Mouse (Mus musculus): ENCODE data around the gene Grk5. TPM values are rescaled to one million over a fixed set of nuclear protein-coding genes. Genes with fewer than 3 reads are reported as not detected.

The Grk5 gene
- polyA plus RNA-seq, 1 experiment from 2014 or later = 1.9 TPM

- ATAC-seq = no peak
These were observed 92.3 kb downstream of the Grk5 start for GRCm38 (mm10) chr19:60981894-60982293.

DNA sequence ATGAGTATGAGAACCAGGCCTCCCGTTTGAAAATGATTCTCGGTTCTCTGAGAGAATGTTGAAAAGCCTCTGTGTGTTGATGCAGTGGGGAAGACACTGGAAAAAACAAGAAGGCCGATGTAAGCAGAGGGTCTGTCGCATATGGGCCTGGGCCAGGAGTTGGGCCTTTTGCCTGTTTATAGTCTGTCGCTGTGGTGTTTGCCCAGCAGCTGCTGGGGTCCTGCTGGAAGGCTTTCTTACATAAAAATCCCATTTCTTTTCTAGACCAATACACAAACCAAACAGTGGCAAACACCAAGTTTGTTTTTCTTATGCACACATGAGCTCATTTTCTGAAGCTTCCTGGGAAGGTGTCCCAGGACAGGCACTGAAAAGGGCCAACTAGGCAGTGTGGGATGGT is 100.2 kb downstream of the Grk5 start:
- H3K4me2 ChIP-seq (ENCODE audit: low read length) = no peak overlapping the region
- H3K27ac ChIP-seq (ENCODE audit: low read depth, low read length) = no peak overlapping the region
- H3K4me1 ChIP-seq (ENCODE audit: control insufficient read depth, insufficient read depth, low read depth, low read length) = no peaks in the 10 kb centered on the region
- H3K9me3 ChIP-seq (ENCODE audit: control insufficient read depth, low read length) = no peaks in the 10 kb centered on the region
- WGBS = 76% methylated on average over 5 of the region's 5 CpGs
- ATAC-seq = no peak
- no peaks in the 10 kb centered on the region for H3K36me3 ChIP-seq (ENCODE audit: control insufficient read depth, insufficient read depth, low read length)
- H3K4me3 ChIP-seq (ENCODE audit: low read length) = no peak overlapping the region
- H3K27me3 ChIP-seq (replicated peaks; ENCODE audit: control insufficient read depth, insufficient read depth, low read length) = no peaks in the 10 kb centered on the region
- H3K9ac ChIP-seq (ENCODE audit: low read depth, low read length) = no peak overlapping the region

More at GRCm38 (mm10) chr19:60981894-60982293, 92.3 kb downstream of the Grk5 start:
- 92% methylated on average over 2 of the region's 2 CpGs for WGBS
- no peak overlapping the region for H3K4me3 ChIP-seq (ENCODE audit: low read length)
- no peaks in the 10 kb centered on the region for H3K27me3 ChIP-seq (replicated peaks; ENCODE audit: control insufficient read depth, insufficient read depth, low read length)
- H3K27ac ChIP-seq (ENCODE audit: low read depth, low read length) = no peak overlapping the region
- no peak overlapping the region for H3K9ac ChIP-seq (ENCODE audit: low read depth, low read length)
- H3K36me3 ChIP-seq (ENCODE audit: control insufficient read depth, insufficient read depth, low read length) = no peaks in the 10 kb centered on the region
- H3K4me1 ChIP-seq (ENCODE audit: control insufficient read depth, insufficient read depth, low read depth, low read length) = no peaks in the 10 kb centered on the region
- no peak overlapping the region for H3K4me2 ChIP-seq (ENCODE audit: low read length)
- no peaks in the 10 kb centered on the region for H3K9me3 ChIP-seq (ENCODE audit: control insufficient read depth, low read length)

DNA sequence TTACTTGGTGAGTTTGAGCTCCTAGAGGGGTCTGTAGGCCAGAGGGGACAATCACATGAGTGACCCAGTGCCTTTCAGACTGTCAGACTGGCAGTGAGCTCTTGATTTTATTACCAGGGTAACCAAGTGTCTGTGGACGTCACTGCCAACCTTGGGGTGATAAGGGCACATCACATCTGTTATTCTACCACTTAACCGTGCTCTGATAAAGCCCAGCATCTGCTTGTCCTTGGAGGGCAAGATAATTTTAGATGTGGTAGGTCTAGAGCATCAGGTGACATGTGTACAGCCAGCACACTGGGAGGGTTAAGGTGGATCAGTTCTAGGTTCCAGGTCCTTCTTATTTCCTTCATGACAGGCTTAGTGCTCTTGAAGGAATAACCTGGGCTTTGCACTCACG is 104.7 kb downstream of the Grk5 start:
- H3K4me2 ChIP-seq (ENCODE audit: low read length) = no peak overlapping the region
- no peak overlapping the region for H3K9ac ChIP-seq (ENCODE audit: low read depth, low read length)
- WGBS = 75% methylated on average over 3 of the region's 3 CpGs
- no peak overlapping the region for H3K27ac ChIP-seq (ENCODE audit: low read depth, low read length)
- no peaks in the 10 kb centered on the region for H3K36me3 ChIP-seq (ENCODE audit: control insufficient read depth, insufficient read depth, low read length)
- ATAC-seq = no peak
- no peaks in the 10 kb centered on the region for H3K9me3 ChIP-seq (ENCODE audit: control insufficient read depth, low read length)
- no peak overlapping the region for H3K4me3 ChIP-seq (ENCODE audit: low read length)
- H3K27me3 ChIP-seq (replicated peaks; ENCODE audit: control insufficient read depth, insufficient read depth, low read length) = no peaks in the 10 kb centered on the region
- no peaks in the 10 kb centered on the region for H3K4me1 ChIP-seq (ENCODE audit: control insufficient read depth, insufficient read depth, low read depth, low read length)

GRCm38 (mm10) chr19:60994845-60995244 is 105.3 kb downstream of the Grk5 start:
- no peak overlapping the region for H3K4me2 ChIP-seq (ENCODE audit: low read length)
- H3K4me3 ChIP-seq (ENCODE audit: low read length) = no peak overlapping the region
- ATAC-seq = no peak
- 92% methylated on average over 2 of the region's 2 CpGs for WGBS
- no peaks in the 10 kb centered on the region for H3K36me3 ChIP-seq (ENCODE audit: control insufficient read depth, insufficient read depth, low read length)
- no peak overlapping the region for H3K9ac ChIP-seq (ENCODE audit: low read depth, low read length)
- H3K9me3 ChIP-seq (ENCODE audit: control insufficient read depth, low read length) = no peaks in the 10 kb centered on the region
- no peak overlapping the region for H3K27ac ChIP-seq (ENCODE audit: low read depth, low read length)
- H3K4me1 ChIP-seq (ENCODE audit: control insufficient read depth, insufficient read depth, low read depth, low read length) = no peaks in the 10 kb centered on the region
- H3K27me3 ChIP-seq (replicated peaks; ENCODE audit: control insufficient read depth, insufficient read depth, low read length) = no peaks in the 10 kb centered on the region

GRCm38 (mm10) chr19:60997784-60998183 is 108.2 kb downstream of the Grk5 start:
- no peaks in the 10 kb centered on the region for H3K36me3 ChIP-seq (ENCODE audit: control insufficient read depth, insufficient read depth, low read length)
- no peaks in the 10 kb centered on the region for H3K4me1 ChIP-seq (ENCODE audit: control insufficient read depth, insufficient read depth, low read depth, low read length)
- no peaks in the 10 kb centered on the region for H3K27me3 ChIP-seq (replicated peaks; ENCODE audit: control insufficient read depth, insufficient read depth, low read length)
- H3K9me3 ChIP-seq (ENCODE audit: control insufficient read depth, low read length) = no peaks in the 10 kb centered on the region
- no peak overlapping the region for H3K4me2 ChIP-seq (ENCODE audit: low read length)
- no peak for ATAC-seq
- H3K4me3 ChIP-seq (ENCODE audit: low read length) = no peak overlapping the region
- no peak overlapping the region for H3K27ac ChIP-seq (ENCODE audit: low read depth, low read length)
- WGBS = 96% methylated on average over 4 of the region's 4 CpGs
- no peak overlapping the region for H3K9ac ChIP-seq (ENCODE audit: low read depth, low read length)

GRCm38 (mm10) chr19:60999652-61000051 is 110.1 kb downstream of the Grk5 start:
- no peak overlapping the region for H3K4me2 ChIP-seq (ENCODE audit: low read length)
- WGBS = 56% methylated on average over 2 of the region's 2 CpGs
- H3K27me3 ChIP-seq (replicated peaks; ENCODE audit: control insufficient read depth, insufficient read depth, low read length) = no peaks in the 10 kb centered on the region
- H3K9ac ChIP-seq (ENCODE audit: low read depth, low read length) = no peak overlapping the region
- no peak overlapping the region for H3K4me3 ChIP-seq (ENCODE audit: low read length)
- no peaks in the 10 kb centered on the region for H3K36me3 ChIP-seq (ENCODE audit: control insufficient read depth, insufficient read depth, low read length)
- no peaks in the 10 kb centered on the region for H3K9me3 ChIP-seq (ENCODE audit: control insufficient read depth, low read length)
- H3K27ac ChIP-seq (ENCODE audit: low read depth, low read length) = no peak overlapping the region
- H3K4me1 ChIP-seq (ENCODE audit: control insufficient read depth, insufficient read depth, low read depth, low read length) = no peaks in the 10 kb centered on the region
- ATAC-seq = no peak

GRCm38 (mm10) chr19:61000958-61001357 is 111.4 kb downstream of the Grk5 start:
- Histone ChIP-seq H3K9me3 (ENCODE audit: control insufficient read depth, low read length) (no peaks in the 10 kb centered on the region), H3K4me1 (ENCODE audit: control insufficient read depth, insufficient read depth, low read depth, low read length) (no peaks in the 10 kb centered on the region), H3K4me2 (ENCODE audit: low read length) (no peak overlapping the region), H3K4me3 (ENCODE audit: low read length) (no peak overlapping the region), H3K27me3 (replicated peaks; ENCODE audit: control insufficient read depth, insufficient read depth, low read length) (no peaks in the 10 kb centered on the region), H3K9ac (ENCODE audit: low read depth, low read length) (no peak overlapping the region), H3K27ac (ENCODE audit: low read depth, low read length) (no peak overlapping the region), H3K36me3 (ENCODE audit: control insufficient read depth, insufficient read depth, low read length) (no peaks in the 10 kb centered on the region)
- no peak for ATAC-seq
- WGBS = 91% methylated on average over 2 of the region's 2 CpGs

DNA sequence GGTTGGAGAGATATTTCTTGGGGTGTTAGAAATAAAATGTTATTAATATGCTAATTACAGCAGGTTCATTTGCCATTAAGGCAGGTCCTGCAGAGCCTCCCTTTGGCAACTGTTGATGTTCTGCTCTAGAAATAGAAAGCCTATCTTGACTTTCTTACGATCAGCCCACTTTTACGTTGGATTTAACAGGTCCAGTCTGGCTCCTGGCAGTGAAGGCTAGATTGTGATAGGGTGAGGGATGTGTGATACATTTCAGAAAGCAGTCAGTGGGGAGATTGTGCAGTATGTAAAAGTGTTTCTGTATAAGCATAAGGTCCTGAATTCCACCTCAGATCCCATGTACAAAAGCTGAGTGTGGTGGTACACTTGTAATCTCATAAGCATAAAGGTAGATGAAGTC is 119.7 kb downstream of the Grk5 start:
- no peaks in the 10 kb centered on the region for H3K27me3 ChIP-seq (replicated peaks; ENCODE audit: control insufficient read depth, insufficient read depth, low read length)
- ATAC-seq = no peak
- 85% methylated on average over 2 of the region's 2 CpGs for WGBS
- H3K9ac ChIP-seq (ENCODE audit: low read depth, low read length) = no peak overlapping the region
- no peak overlapping the region for H3K4me3 ChIP-seq (ENCODE audit: low read length)
- H3K9me3 ChIP-seq (ENCODE audit: control insufficient read depth, low read length) = no peaks in the 10 kb centered on the region
- no peak overlapping the region for H3K4me2 ChIP-seq (ENCODE audit: low read length)
- no peaks in the 10 kb centered on the region for H3K4me1 ChIP-seq (ENCODE audit: control insufficient read depth, insufficient read depth, low read depth, low read length)
- no peaks in the 10 kb centered on the region for H3K36me3 ChIP-seq (ENCODE audit: control insufficient read depth, insufficient read depth, low read length)
- H3K27ac ChIP-seq (ENCODE audit: low read depth, low read length) = no peak overlapping the region

- H3K4me1 ChIP-seq (ENCODE audit: control insufficient read depth, insufficient read depth, low read depth, low read length) = no peaks in the 10 kb centered on the region
- H3K27ac ChIP-seq (ENCODE audit: low read depth, low read length) = no peak overlapping the region
- no peaks in the 10 kb centered on the region for H3K9me3 ChIP-seq (ENCODE audit: control insufficient read depth, low read length)
- no peaks in the 10 kb centered on the region for H3K27me3 ChIP-seq (replicated peaks; ENCODE audit: control insufficient read depth, insufficient read depth, low read length)
- ATAC-seq = no peak
- WGBS = 100% methylated on average over 1 of the region's 1 CpGs
- H3K36me3 ChIP-seq (ENCODE audit: control insufficient read depth, insufficient read depth, low read length) = no peaks in the 10 kb centered on the region
- H3K4me3 ChIP-seq (ENCODE audit: low read length) = no peak overlapping the region
- H3K4me2 ChIP-seq (ENCODE audit: low read length) = no peak overlapping the region
- H3K9ac ChIP-seq (ENCODE audit: low read depth, low read length) = no peak overlapping the region
These were observed 128.1 kb downstream of the Grk5 start for GRCm38 (mm10) chr19:61017477-61018266.

All from hindbrain, embryonic 16.5 days (tissue).